ENCODE assay signal across 12 mouse cellular contexts in the genomic region with DNA sequence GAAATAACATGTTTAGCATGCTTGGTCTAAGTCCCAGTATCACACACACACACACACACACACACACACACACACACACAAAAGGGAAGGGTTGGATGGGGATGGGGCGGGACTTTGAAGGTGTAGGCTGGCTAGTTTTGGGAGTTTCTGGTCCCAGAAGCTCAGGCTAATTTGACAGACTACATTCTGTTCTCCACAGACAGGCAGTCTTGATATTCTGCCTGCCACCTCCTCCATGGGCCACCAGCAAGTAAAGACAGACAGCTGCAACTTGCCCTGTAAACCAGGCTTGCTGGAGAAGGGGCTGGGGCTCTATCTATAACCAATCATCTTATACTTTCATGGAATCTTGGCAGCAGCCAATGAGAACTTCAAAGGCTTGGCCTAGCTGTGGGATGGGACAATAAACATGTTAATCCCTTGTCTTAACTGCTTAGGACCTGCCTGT. TPM values are rescaled to one million over a fixed set of nuclear protein-coding genes. Genes with fewer than 3 reads are reported as not detected.
DNase-seq lines count a peak whose midpoint lies in the region; ATAC-seq and TF ChIP-seq lines count a peak whose summit lies in the region.
"Had no signal": no experiment of that assay in that cellular context is flagged by ENCODE, and none has a peak within 500 bp of the region (broad histone marks: within the 10 kb centered on the region; RNA-seq: fewer than 3 reads in every experiment).

No protein-coding gene starts in this region.

- no peak overlapping the region for H3K4me2 ChIP-seq in midbrain, embryonic 11.5 days
- H3K4me2 ChIP-seq in midbrain, embryonic 16.5 days (ENCODE audit: low read length), result no peak overlapping the region
- H3K4me2 ChIP-seq in liver, postnatal 0 days (ENCODE audit: low read depth, low read length), result peak overlapping the region; percentile 66
- H3K4me2 ChIP-seq: hindbrain, embryonic 14.5 days had no signal

- 100% methylated on average over 1 of the region's 1 CpGs for WGBS in heart, adult 2 months
- 71% methylated on average over 1 of the region's 1 CpGs for WGBS in midbrain, embryonic 11.5 days
- 56% methylated on average over 1 of the region's 1 CpGs for WGBS in midbrain, embryonic 16.5 days
- 93% methylated on average over 1 of the region's 1 CpGs for WGBS in liver, postnatal 0 days (ENCODE audit: insufficient replicate concordance)

- TF ChIP-seq POLR2A in heart, adult 2 months (IDR thresholded peaks at IDR 0.05; ENCODE audit: insufficient read depth, low read depth, low read length), result no peak
- TF ChIP-seq POLR2A in brain, embryonic 14.5 days (IDR thresholded peaks at IDR 0.05; ENCODE audit: borderline replicate concordance, extremely low read depth, insufficient read depth, insufficient read length, poor library complexity, severe bottlenecking), result no peak

- intact Hi-C loops in heart, adult 2 months (cut with DNase I), result no loop called here

- H3K27me3 ChIP-seq in heart, adult 2 months (ENCODE audit: control insufficient read depth, insufficient read depth, low read length), result no peaks in the 10 kb centered on the region
- H3K27me3 ChIP-seq in midbrain, embryonic 11.5 days (ENCODE audit: control insufficient read depth, insufficient read depth, low read length), result no peaks in the 10 kb centered on the region
- no peaks in the 10 kb centered on the region for H3K27me3 ChIP-seq in midbrain, embryonic 16.5 days (ENCODE audit: control insufficient read depth, insufficient read depth, low read depth, low read length)
- no peaks in the 10 kb centered on the region for H3K27me3 ChIP-seq in liver, postnatal 0 days (ENCODE audit: insufficient read depth, low read length)

- H3K4me3 ChIP-seq in heart, adult 2 months, result no peak overlapping the region
- H3K4me3 ChIP-seq in midbrain, embryonic 11.5 days (ENCODE audit: low read depth, low read length), result no peak overlapping the region
- no peak overlapping the region for H3K4me3 ChIP-seq in midbrain, embryonic 16.5 days (ENCODE audit: low read depth, low read length)
- H3K4me3 ChIP-seq in liver, postnatal 0 days (ENCODE audit: low read depth, low read length), result peak overlapping the region; percentile 51; the same call in 1 of the 2 replicates

- H3K4me1 ChIP-seq in heart, adult 2 months (ENCODE audit: control insufficient read depth, insufficient read depth, low read length), result peaks cover 2% of the 10 kb centered on the region; the same call in 1 of the 2 replicates
- no peaks in the 10 kb centered on the region for H3K4me1 ChIP-seq in midbrain, embryonic 11.5 days (ENCODE audit: control insufficient read depth, insufficient read depth, low read length)
- H3K4me1 ChIP-seq in midbrain, embryonic 16.5 days (ENCODE audit: control insufficient read depth, insufficient read depth, low read length), result no peaks in the 10 kb centered on the region
- peaks cover 21% of the 10 kb centered on the region for H3K4me1 ChIP-seq in liver, postnatal 0 days (ENCODE audit: insufficient read depth)

- no peak for TF ChIP-seq EP300 in heart, adult 2 months (IDR thresholded peaks at IDR 0.05; ENCODE audit: insufficient read depth, low read depth, low read length)
- TF ChIP-seq EP300 in liver, postnatal 0 days (IDR thresholded peaks at IDR 0.05; ENCODE audit: low read depth), result no peak

- no peaks in the 10 kb centered on the region for H3K79me2 ChIP-seq in heart, adult 2 months (replicated peaks; ENCODE audit: control insufficient read depth, insufficient read depth, low read length)

- H3K9me3 ChIP-seq in midbrain, embryonic 11.5 days (ENCODE audit: control insufficient read depth, low read length), result no peaks in the 10 kb centered on the region
- no peaks in the 10 kb centered on the region for H3K9me3 ChIP-seq in midbrain, embryonic 16.5 days (replicated peaks; ENCODE audit: control insufficient read depth, low read length, poor library complexity, severe bottlenecking)
- peaks cover 2% of the 10 kb centered on the region; the same call in 1 of the 2 replicates for H3K9me3 ChIP-seq in liver, postnatal 0 days (ENCODE audit: low read length)

- ATAC-seq in midbrain, embryonic 11.5 days (ENCODE audit: low FRiP score), result 0 out of 2 replicates have a peak, but pooled peaks have one; percentile 36
- ATAC-seq in midbrain, embryonic 16.5 days, result no peak
- no peak for ATAC-seq in liver, postnatal 0 days

- DNase-seq in heart, adult 11 months, result peak; percentile 45
- DNase-seq in heart, adult 2 months, result no peak
- DNase-seq in midbrain, embryonic 11.5 days (ENCODE audit: low spot score, missing footprints), result no peak
- DNase-seq in brain, embryonic 14.5 days (ENCODE audit: low read depth), result peak; percentile 24
- no peak for DNase-seq in liver, postnatal 0 days
- DNase-seq in neural tube, embryonic 10.5 days (ENCODE audit: extremely low spot score, low spot score), result no peak
- DNase-seq in left cerebral cortex, adult 18-20 months (ENCODE audit: low spot score in 2 of 2), result no peak
- DNase-seq: kidney, postnatal 10 days; spleen, adult 18-20 months; thymus, postnatal 14 days had no signal

- no peak overlapping the region for H3K9ac ChIP-seq in heart, adult 2 months (ENCODE audit: low read depth, low read length)
- no peak overlapping the region for H3K9ac ChIP-seq in midbrain, embryonic 11.5 days (ENCODE audit: low read length)
- H3K9ac ChIP-seq in midbrain, embryonic 16.5 days (ENCODE audit: low read depth, low read length), result no peak overlapping the region
- no peak overlapping the region for H3K9ac ChIP-seq in liver, postnatal 0 days (replicated peaks)
- H3K9ac ChIP-seq: hindbrain, embryonic 14.5 days had no signal

- H3K36me3 ChIP-seq in heart, adult 2 months (ENCODE audit: control insufficient read depth, insufficient read depth, low read length), result no peaks in the 10 kb centered on the region
- H3K36me3 ChIP-seq in midbrain, embryonic 11.5 days (ENCODE audit: control insufficient read depth, insufficient read depth, low read length), result no peaks in the 10 kb centered on the region
- H3K36me3 ChIP-seq in midbrain, embryonic 16.5 days (ENCODE audit: control insufficient read depth, insufficient read depth, low read length), result 0 out of 2 replicates have a peak, but pooled peaks cover 3% of the 10 kb centered on the region
- H3K36me3 ChIP-seq in liver, postnatal 0 days (replicated peaks; ENCODE audit: insufficient read depth, low read length), result peaks cover 4% of the 10 kb centered on the region; the same call in 1 of the 2 replicates

- TF ChIP-seq CTCF in heart, adult 2 months (IDR thresholded peaks at IDR 0.05), result no peak
- no peak for TF ChIP-seq CTCF in brain, embryonic 14.5 days (IDR thresholded peaks at IDR 0.05; ENCODE audit: borderline replicate concordance, extremely low read depth, insufficient read depth, insufficient read length)
- TF ChIP-seq CTCF in liver, postnatal 0 days (IDR thresholded peaks at IDR 0.05; ENCODE audit: low read depth), result no peak

- H3K27ac ChIP-seq in heart, adult 2 months, result no peak overlapping the region
- no peak overlapping the region for H3K27ac ChIP-seq in midbrain, embryonic 11.5 days (ENCODE audit: low read depth, low read length)
- no peak overlapping the region for H3K27ac ChIP-seq in midbrain, embryonic 16.5 days (ENCODE audit: low read length)
- peak overlapping the region; percentile 81 for H3K27ac ChIP-seq in liver, postnatal 0 days (ENCODE audit: low read depth)
- H3K27ac ChIP-seq: hindbrain, embryonic 14.5 days had no signal

RNA-seq across cellular contexts. Expression of gene Uso1, which starts 8.4 kb away (rescaled TPM):
- 10 to 100 TPM; 39.0 to 45.4 TPM for total RNA-seq in heart, adult 2 months (2021)
- 12.3 and 23.8 TPM in 2 replicates for polyA plus RNA-seq in heart, adult 2 months (2012; rRNA removed)
- 25.9 and 29.4 TPM in 2 replicates for polyA plus RNA-seq in midbrain, embryonic 11.5 days (2014; fragmentation: Nextera tagmentation; extraction: Ambion mirVana)
- 38.4 and 46.0 TPM in 2 replicates for polyA plus RNA-seq in midbrain, embryonic 16.5 days (2015; fragmentation: Nextera tagmentation; extraction: Ambion mirVana)
- 39.4 and 46.2 TPM in 2 replicates for polyA plus RNA-seq in brain, embryonic 14.5 days (2012; rRNA removed)
- polyA plus RNA-seq in liver, postnatal 0 days (2015; fragmentation: Nextera tagmentation; extraction: Ambion mirVana), result 22.0 and 22.2 TPM in 2 replicates
- total RNA-seq in left cerebral cortex, adult 18-20 months (2021), result 10 to 100 TPM; 77.8 to 80.2 TPM

RNA-seq across cellular contexts. Expression of gene G3bp2, which starts 45.8 kb away (rescaled TPM):
- total RNA-seq in heart, adult 2 months (2021), result 10 to 100 TPM; 57.0 to 61.2 TPM
- 14.6 and 27.5 TPM in 2 replicates for polyA plus RNA-seq in heart, adult 2 months (2012; rRNA removed)
- polyA plus RNA-seq in midbrain, embryonic 11.5 days (2014; fragmentation: Nextera tagmentation; extraction: Ambion mirVana), result 292 and 298 TPM in 2 replicates
- 376 and 385 TPM in 2 replicates for polyA plus RNA-seq in midbrain, embryonic 16.5 days (2015; fragmentation: Nextera tagmentation; extraction: Ambion mirVana)
- 117 and 172 TPM in 2 replicates for polyA plus RNA-seq in brain, embryonic 14.5 days (2012; rRNA removed)
- 46.7 and 50.1 TPM in 2 replicates for polyA plus RNA-seq in liver, postnatal 0 days (2015; fragmentation: Nextera tagmentation; extraction: Ambion mirVana)
- total RNA-seq in left cerebral cortex, adult 18-20 months (2021), result 100 to 1,000 TPM; 245 to 252 TPM

Comparison
In these comparisons a context has a peak if more than half of its experiments do, and no peak if none do; other contexts are left out.
1. DNase-seq: peak in heart, adult 11 months (single experiment) and brain, embryonic 14.5 days (single experiment); none in heart, adult 2 months (0 of 2), midbrain, embryonic 11.5 days (single experiment), liver, postnatal 0 days (single experiment), neural tube, embryonic 10.5 days (single experiment) and left cerebral cortex, adult 18-20 months (0 of 2).